Mouse (Mus musculus) frontal cortex, postnatal 36 days (tissue): ENCODE data around the gene Tcf12.
A peak's percentile ranks its signal among the peaks of the same experiment; 100 is the strongest.

Experiments used
- DNase-seq, 2 experiments: peaks; one replicate each; pipeline ENCODE4 v3.0.0; 2022; ENCODE audit warnings: low spot score in 2 of 2

Gene Tcf12

DNA sequence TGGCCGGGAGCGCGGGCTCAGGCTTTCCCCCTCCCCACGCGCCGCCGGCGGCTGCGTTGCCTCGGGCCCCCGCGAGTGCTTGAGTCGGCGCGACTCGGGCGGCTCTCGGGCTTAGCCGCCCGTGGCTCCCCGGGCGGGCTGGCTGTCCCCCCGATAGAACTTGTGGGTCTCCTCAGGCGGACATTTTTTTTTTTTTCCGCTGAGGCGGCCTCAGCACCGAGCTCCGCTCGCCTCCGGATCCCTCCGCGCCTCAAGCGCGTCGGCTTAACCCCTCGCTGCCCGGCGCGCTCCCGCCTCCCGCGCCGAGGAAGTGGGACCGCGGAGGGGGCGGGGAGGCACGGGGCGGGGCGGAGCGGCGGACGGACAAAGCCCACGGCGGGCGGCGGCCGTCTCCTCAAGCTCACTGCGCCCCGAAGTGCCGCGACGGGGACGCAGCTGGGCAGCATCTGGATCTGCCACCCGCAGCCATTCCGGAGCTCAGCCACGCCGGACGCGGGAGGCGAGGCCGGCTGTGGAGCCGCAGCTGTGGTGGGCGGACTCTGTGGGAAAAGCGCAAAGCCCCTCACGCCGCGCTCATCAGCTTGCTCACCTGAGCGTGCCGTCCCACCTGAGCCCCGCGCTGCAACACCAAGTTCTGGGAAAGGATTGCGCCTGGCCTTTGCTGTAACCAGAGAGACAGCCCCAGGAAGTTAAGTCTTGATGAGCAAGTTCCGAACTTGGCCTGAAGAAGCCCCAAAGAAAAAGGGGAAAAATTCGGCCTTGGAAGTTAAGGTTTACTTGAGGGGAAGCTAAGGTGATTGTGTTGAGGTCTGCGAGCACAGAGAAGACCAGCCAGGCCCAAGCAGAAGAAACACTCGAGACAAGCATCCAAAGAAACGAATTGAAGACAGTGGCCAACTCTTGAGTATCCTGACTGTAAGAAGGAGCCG, at the start of gene Tcf12:
Gene Tcf12, minus strand, starts transcription at position 250 of the 929 bp plus-strand sequence.
- peak; percentile 80 to 84 for DNase-seq

GRCm38 (mm10) chr9:72158392-72158791, 46.7 kb upstream of the Tcf12 start:
- no peak for DNase-seq

DNA sequence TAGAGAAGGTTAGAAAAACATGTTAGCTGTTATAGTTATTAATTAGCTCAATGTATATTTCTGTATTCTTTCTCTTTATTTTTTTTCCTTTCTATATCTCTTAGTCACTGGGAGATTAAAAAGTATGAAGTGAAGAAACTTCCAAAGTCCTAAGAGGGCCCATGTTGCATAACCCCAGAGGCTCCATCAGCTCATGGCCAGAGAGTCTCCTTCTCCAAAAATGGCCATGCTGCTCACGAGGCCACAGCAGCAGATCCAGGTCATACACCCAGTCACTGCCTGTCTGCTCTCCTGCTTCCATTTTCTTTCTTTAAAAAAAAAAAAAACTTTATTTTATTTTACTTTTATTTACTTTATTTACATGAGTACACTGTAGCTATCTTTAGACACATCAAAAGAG, 45.4 kb upstream of the Tcf12 start:
- no peak for DNase-seq

DNA sequence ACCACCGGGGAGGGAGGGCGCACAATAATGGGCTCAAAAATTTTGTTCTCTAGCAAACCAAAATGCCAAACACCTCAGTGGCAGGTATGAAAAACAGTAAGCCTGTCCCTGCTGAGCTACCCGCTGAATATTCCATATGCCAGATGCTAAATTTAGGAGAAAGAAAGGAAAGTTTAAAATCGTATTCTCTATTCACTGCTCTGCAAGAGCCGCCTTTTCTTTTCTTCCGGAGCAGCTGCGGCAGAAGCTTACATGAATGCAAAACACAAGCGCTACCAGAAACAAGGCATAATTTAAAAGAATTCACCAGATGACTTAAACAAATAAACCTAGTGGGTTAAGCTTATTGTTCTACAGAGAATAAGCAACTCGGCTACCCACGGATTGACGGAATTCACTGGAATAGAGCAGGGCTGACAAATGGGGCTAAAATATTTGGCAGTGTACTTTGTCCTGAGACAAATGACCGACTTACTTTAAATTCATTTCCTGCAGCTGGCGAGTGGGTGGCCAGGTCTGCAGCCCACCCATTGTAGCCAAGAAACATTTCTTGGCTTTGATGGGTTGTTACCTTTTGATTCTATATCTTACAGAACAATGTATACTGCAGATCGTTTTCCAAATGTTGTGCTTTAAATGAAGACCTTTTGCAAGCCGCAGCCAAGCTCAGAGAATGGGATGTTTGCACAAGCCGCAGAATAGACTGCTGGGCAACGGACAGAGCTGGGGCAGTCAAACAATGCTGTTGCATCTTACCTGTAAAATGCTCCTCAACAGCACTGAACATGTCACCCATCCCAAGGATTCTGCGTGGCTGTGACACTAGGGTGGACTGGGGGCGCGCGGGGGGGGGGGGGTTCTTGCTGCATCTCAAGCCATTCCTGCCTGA, 43.8 kb upstream of the Tcf12 start:
- peak in 1 of 2 experiments; percentile 51 for DNase-seq

- no peak for DNase-seq
Observed at GRCm38 (mm10) chr9:72144148-72144547, 32.5 kb upstream of the Tcf12 start.

DNA sequence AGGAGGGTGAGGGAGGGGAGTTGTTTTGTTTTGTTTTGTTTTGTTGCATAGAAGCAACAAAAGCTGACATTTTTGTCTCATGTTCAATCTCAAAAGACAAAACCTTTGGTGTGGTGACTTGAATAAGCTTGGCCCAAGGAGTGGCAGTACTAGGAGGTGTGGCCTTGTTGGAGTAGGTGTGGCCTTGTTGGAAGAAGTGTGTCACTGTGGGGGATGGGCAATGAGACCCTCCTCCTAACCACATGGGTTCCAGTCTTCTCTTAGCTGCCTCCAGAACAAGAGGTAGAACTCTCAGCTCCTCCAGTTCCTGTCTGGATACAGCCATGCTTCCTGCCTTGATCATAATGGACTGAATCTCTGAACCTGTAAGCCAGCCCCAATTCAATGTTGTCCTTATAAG, 26.2 kb upstream of the Tcf12 start:
- no peak for DNase-seq

DNA sequence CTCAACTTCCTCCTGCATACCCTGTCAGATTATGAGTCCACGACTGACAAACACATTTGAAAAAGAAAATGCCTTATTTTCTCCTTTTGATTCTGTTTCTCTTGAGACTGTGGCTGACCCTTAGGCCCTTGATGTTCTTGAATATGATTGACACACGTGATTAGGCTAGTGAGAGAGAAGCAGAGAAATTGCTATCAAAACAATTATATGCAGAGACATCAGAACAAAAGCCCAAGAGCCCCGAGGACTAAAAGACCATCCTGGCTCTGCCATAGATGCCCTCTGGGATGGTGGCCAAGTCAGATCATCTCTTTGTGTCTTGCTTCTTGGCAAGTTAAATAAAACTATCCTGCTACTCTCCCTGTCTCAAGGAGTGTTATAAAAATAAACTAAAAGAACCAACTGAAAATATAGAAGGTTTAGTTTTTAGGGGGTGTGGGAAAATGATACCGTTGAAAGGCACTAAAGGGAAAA, 22.1 kb upstream of the Tcf12 start:
- no peak for DNase-seq

DNA sequence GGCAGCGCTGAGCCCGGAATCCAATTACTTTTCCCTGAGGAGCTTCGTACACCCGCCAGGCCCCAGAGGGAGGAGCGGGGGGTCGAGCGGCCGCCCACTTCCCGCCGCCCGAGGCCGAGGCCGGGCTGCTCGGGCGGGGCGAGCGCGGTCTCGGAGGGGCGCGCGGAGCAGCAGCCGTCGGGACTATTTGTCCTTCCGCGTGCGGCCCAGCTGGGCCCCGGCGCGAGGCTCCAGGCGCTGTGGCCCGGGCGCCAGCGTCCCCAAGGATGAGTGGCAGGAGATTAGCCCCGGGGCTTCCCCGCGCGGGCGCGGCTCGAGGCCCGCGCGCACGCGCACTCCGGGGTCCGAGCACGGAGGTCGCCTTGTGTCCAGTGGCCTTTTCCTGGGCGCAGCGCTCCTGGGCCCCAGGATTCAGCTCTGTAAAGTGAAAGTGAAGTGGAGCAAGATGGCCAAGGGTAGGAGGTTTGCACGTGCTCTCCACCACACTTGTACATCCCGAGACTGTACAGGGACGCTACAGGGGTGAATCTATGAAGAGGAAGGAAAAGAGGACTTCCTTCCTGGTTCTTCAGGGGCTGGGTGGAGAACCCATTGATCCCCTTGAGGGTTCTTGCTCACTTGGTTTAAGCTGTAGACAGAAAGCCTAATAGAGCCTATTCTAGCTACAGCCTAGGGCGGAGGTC, 21.6 kb upstream of the Tcf12 start:
- DNase-seq = peak; percentile 79 to 84

DNA sequence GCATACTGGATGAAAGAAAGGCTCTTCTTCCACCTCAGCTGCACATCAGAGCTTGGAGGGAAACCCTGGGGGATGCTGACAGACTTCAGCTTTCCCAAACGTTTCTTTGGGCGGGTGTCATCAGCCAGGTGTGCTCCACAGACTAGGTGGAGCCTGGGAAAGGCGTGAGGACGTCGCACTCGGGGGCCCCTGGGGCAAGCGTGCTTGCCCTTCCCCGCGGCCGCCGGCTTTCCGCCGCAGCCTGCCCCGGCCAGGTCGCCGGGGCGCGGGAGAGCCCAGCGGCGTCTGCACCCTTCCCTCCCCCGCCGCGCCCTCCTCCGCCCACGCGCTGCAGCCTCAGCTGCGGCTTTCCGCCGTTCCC, 21.0 kb upstream of the Tcf12 start:
- DNase-seq = peak in 1 of 2 experiments; percentile 30

DNA sequence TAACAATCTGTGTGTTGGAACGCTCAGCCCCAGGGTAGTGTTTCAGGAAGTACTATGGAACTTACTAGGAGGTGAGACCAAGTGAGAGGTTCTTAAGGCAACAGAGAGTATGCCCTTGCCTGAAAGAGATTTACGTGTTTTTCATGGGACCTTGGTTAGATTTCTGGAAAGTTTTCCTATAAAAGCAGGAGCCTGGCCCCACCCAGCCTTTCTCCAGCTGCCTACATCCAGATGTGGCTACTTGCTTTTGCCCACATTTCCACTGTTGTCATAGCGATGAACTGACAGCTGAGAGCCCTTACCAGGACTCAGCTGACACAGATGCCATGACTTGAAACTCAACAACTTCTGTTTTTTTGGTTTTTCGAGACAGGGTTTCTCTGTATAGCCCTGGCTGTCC, 18.2 kb upstream of the Tcf12 start:
- DNase-seq = no peak

DNA sequence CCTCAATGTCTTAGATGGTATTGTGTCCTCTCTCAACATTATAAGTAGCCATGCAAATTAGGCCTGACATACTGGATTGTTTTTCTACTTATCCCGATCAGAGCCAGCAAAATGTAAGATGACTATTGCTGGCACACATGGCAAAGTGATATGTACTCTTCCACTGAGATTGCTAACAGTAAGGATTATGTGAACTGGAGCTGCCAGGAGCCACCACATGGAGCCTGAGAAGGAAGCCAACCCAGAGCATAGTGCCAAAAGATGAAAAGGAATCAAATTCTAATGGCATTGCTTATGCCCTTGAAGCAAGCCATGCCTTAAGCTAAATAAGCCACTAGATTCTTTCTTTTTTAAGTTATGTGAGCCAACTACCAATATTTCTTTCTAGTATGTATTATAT, 13.8 kb upstream of the Tcf12 start:
- no peak for DNase-seq

GRCm38 (mm10) chr9:72118490-72118889, 6.8 kb upstream of the Tcf12 start:
- no peak for DNase-seq

- DNase-seq = peak; percentile 58 to 60
Observed at GRCm38 (mm10) chr9:72111004-72111621, 558 bp downstream of the Tcf12 start.

DNA sequence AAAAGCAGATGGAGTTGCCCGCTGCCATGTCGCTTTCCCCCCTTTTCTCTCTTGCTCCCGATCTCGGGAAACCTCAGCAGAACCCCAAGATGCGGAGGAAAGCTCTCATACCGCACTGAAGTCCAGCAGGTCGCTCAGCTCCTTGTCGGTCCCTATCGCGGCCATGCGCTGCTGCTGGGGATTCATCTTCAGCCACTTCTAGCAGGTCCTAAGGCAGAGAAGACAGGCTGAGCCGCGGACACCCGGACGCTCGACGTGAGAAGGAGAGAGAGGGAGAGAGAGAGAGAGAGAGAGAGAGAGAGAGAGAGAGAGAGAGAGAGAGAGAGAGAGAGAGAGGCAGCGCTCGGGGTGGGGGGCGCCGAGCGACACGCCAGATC, 1.1 kb downstream of the Tcf12 start:
- peak; percentile 30 to 35 for DNase-seq

DNA sequence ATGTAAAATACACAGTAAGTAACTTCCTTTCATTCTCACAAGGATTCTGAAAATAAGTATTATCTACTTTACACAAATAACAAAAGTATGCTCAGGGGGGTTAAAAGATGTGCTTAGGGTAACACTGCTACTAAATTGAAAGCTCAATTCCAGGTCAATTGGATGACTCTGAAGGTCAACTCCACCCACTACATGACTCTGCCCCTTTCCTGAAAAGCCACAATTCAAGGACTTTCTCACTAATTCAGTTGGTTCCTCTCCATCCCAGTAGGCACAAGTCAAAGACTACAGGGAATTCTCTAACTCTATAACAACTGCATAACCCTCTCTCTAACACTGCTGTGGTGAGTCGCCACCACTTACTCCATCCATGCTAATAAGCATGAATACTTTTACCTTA, 8.2 kb downstream of the Tcf12 start:
- DNase-seq = no peak

GRCm38 (mm10) chr9:72099945-72100685, 11.6 kb downstream of the Tcf12 start:
- no peak for DNase-seq

- no peak for DNase-seq
Observed at GRCm38 (mm10) chr9:72098056-72098455, 13.6 kb downstream of the Tcf12 start.

DNA sequence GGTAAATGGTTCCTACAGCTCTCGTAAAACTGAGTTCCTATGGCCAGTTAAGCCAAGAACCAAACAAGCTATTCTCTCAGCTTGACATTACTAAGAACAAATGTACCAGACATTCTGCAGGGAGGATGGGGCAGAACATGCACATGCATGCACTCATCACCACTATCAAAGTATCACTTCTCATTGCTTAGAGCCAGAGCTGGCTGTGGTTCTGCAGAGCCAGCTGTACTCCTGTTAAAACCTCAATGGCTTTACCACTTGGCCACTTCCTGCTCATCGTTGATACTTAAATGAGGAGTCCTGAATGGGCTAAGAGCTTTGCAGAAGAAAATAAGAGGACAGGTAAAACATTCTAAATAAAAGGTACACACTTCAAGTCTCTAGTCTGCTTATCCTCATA, 14.6 kb downstream of the Tcf12 start:
- DNase-seq = no peak

- DNase-seq = no peak
Observed at GRCm38 (mm10) chr9:72094675-72095074, 17.0 kb downstream of the Tcf12 start.

GRCm38 (mm10) chr9:72092191-72092590, 19.5 kb downstream of the Tcf12 start:
- no peak for DNase-seq
